Mouse (Mus musculus) spleen, adult 2 months (tissue): Measurements from ENCODE around the gene Dnajb7. TPM values are rescaled to one million over a fixed set of nuclear protein-coding genes. Genes with fewer than 3 reads are reported as not detected.

ENCODE experiments used
- DNase-seq, 2 experiments: peaks; one replicate each; pipeline versions ENCODE4 v3.0.0 to v3.0.0-alpha.2; 2012 to 2021; ENCODE audit warnings: low spot score in 2 of 2, low read depth in 1 of 2
- H3K27ac ChIP-seq: fragments of 200-500 bp; 2 replicates; pipeline ENCODE4 v1.5.1; 2012; ENCODE audit warnings: low read length, inconsistent platforms; ENCODE audit not compliant: insufficient read depth
- H3K27me3 ChIP-seq: fragments of 200-500 bp; 2 replicates; pipeline ENCODE4 v1.6.1; 2012; ENCODE audit warnings: mild to moderate bottlenecking, moderate library complexity, low read length, inconsistent platforms; ENCODE audit not compliant: control insufficient read depth, insufficient read depth
- H3K36me3 ChIP-seq: fragments of 200-500 bp; 2 replicates; pipeline ENCODE4 v1.6.1; 2012; ENCODE audit warnings: mild to moderate bottlenecking, low read length, inconsistent platforms; ENCODE audit not compliant: control insufficient read depth, insufficient read depth
- H3K4me1 ChIP-seq: fragments of 200-500 bp; 2 replicates; pipeline ENCODE4 v1.6.1; 2011; ENCODE audit warnings: inconsistent platforms; ENCODE audit not compliant: control insufficient read depth, insufficient read depth, insufficient read length
- H3K4me3 ChIP-seq: fragments of 200-500 bp; 2 replicates; pipeline ENCODE4 v1.5.1; 2011; ENCODE audit warnings: mild to moderate bottlenecking, inconsistent platforms; ENCODE audit not compliant: insufficient read depth, insufficient read length; ENCODE audit errors: extremely low read depth
- CTCF ChIP-seq: fragments of 200-500 bp; IDR thresholded peaks from 2 replicates; pipeline ENCODE4 v1.5.1; 2011; ENCODE audit warnings: mild to moderate bottlenecking, inconsistent platforms; ENCODE audit not compliant: insufficient read depth, insufficient read length, insufficient replicate concordance; ENCODE audit errors: extremely low read depth
- POLR2A ChIP-seq: fragments of 200-500 bp; IDR thresholded peaks from 2 replicates; pipeline ENCODE4 v1.6.1; 2011; ENCODE audit warnings: low read depth, low read length, inconsistent platforms
- WGBS: fragments of 180-500 bp; shearing (Covaris S2); methylation state at CpG from one replicate; pipeline ENCODE4 v1.1.7; 2018; 5-methylcytosine and 5-hydroxymethylcytosine counted together
- polyA plus RNA-seq: library from polyadenylated mRNA; depleted of rRNA; stranded (reverse); fragments of >200 nt; gene quantifications from 2 replicates; pipeline ENCODE4 v1.2.3, GENCODE M21; 2012; rRNA removed

The Dnajb7 gene
- polyA plus RNA-seq = 0.09 TPM in 1 of 2 replicates, not detected in the other

- no peak for TF ChIP-seq CTCF
- no peak for TF ChIP-seq POLR2A
- H3K4me3 ChIP-seq = no peak within 1 kb of the TSS
- H3K4me1 ChIP-seq = no peaks in the 10 kb centered on the region
- DNase-seq = no peak
- WGBS = 97% methylated on average over 1 of the region's 1 CpGs
- H3K27ac ChIP-seq = no peak within 1 kb of the TSS
- H3K27me3 ChIP-seq = no peaks in the 10 kb centered on the region
- H3K36me3 ChIP-seq = peaks cover 1% of the 10 kb centered on the region; the same call in 1 of the 2 replicates
Measured at GRCm38 (mm10) chr15:81408199-81408598, at the start of gene Dnajb7. Gene Dnajb7, minus strand, starts transcription at chr15:81408299.

- Histone ChIP-seq H3K4me3 (no peak overlapping the region), H3K36me3 (peaks cover 12% of the 10 kb centered on the region), H3K4me1 (no peaks in the 10 kb centered on the region), H3K27ac (no peak overlapping the region), H3K27me3 (no peaks in the 10 kb centered on the region)
- no peak for TF ChIP-seq POLR2A
- peak; percentile 27; the same call in 1 of the 2 replicates for TF ChIP-seq CTCF
- 65% methylated on average over 3 of the region's 3 CpGs for WGBS
- DNase-seq = peak; percentile 29 to 39
Measured at GRCm38 (mm10) chr15:81448463-81448862, 40.4 kb upstream of the Dnajb7 start.

- Histone ChIP-seq H3K27me3 (no peaks in the 10 kb centered on the region), H3K36me3 (peaks cover 9% of the 10 kb centered on the region), H3K4me1 (no peaks in the 10 kb centered on the region), H3K4me3 (no peak overlapping the region), H3K27ac (no peak overlapping the region)
- TF ChIP-seq POLR2A (no peak), CTCF (no peak)
- no peak for DNase-seq
Measured at GRCm38 (mm10) chr15:81439236-81439635, 31.1 kb upstream of the Dnajb7 start.

GRCm38 (mm10) chr15:81438345-81438744, 30.2 kb upstream of the Dnajb7 start:
- Histone ChIP-seq H3K27ac (no peak overlapping the region), H3K4me3 (no peak overlapping the region), H3K4me1 (no peaks in the 10 kb centered on the region), H3K36me3 (peaks cover 10% of the 10 kb centered on the region), H3K27me3 (no peaks in the 10 kb centered on the region)
- DNase-seq = no peak
- WGBS = 90% methylated on average over 1 of the region's 1 CpGs
- no peak for TF ChIP-seq CTCF
- no peak for TF ChIP-seq POLR2A

- H3K27ac ChIP-seq = no peak overlapping the region
- H3K4me1 ChIP-seq = no peaks in the 10 kb centered on the region
- H3K36me3 ChIP-seq = peaks cover 10% of the 10 kb centered on the region
- 84% methylated on average over 1 of the region's 1 CpGs for WGBS
- TF ChIP-seq POLR2A (no peak), CTCF (no peak)
- no peaks in the 10 kb centered on the region for H3K27me3 ChIP-seq
- DNase-seq = no peak
- no peak overlapping the region for H3K4me3 ChIP-seq
Measured at GRCm38 (mm10) chr15:81431195-81431594, 23.1 kb upstream of the Dnajb7 start.

GRCm38 (mm10) chr15:81427947-81428346, 19.8 kb upstream of the Dnajb7 start:
- Histone ChIP-seq H3K27me3 (no peaks in the 10 kb centered on the region), H3K4me3 (no peak overlapping the region), H3K36me3 (peaks cover 9% of the 10 kb centered on the region), H3K27ac (no peak overlapping the region), H3K4me1 (no peaks in the 10 kb centered on the region)
- no peak for DNase-seq
- WGBS = 72% methylated on average over 2 of the region's 2 CpGs
- TF ChIP-seq CTCF (no peak), POLR2A (no peak)

- H3K27me3 ChIP-seq = no peaks in the 10 kb centered on the region
Measured at GRCm38 (mm10) chr15:81425311-81425710, 17.2 kb upstream of the Dnajb7 start.

More at GRCm38 (mm10) chr15:81425311-81425710, 17.2 kb upstream of the Dnajb7 start:
- no peak overlapping the region for H3K27ac ChIP-seq
- DNase-seq = no peak
- H3K4me3 ChIP-seq = no peak overlapping the region
- peaks cover 6% of the 10 kb centered on the region for H3K4me1 ChIP-seq
- WGBS = 95% methylated on average over 3 of the region's 3 CpGs
- H3K36me3 ChIP-seq = peaks cover 3% of the 10 kb centered on the region
- TF ChIP-seq POLR2A = no peak
- no peak for TF ChIP-seq CTCF
